Mouse (Mus musculus): ENCODE measurements around the gene Cdkn2aip.

Gene Cdkn2aip

DNA sequence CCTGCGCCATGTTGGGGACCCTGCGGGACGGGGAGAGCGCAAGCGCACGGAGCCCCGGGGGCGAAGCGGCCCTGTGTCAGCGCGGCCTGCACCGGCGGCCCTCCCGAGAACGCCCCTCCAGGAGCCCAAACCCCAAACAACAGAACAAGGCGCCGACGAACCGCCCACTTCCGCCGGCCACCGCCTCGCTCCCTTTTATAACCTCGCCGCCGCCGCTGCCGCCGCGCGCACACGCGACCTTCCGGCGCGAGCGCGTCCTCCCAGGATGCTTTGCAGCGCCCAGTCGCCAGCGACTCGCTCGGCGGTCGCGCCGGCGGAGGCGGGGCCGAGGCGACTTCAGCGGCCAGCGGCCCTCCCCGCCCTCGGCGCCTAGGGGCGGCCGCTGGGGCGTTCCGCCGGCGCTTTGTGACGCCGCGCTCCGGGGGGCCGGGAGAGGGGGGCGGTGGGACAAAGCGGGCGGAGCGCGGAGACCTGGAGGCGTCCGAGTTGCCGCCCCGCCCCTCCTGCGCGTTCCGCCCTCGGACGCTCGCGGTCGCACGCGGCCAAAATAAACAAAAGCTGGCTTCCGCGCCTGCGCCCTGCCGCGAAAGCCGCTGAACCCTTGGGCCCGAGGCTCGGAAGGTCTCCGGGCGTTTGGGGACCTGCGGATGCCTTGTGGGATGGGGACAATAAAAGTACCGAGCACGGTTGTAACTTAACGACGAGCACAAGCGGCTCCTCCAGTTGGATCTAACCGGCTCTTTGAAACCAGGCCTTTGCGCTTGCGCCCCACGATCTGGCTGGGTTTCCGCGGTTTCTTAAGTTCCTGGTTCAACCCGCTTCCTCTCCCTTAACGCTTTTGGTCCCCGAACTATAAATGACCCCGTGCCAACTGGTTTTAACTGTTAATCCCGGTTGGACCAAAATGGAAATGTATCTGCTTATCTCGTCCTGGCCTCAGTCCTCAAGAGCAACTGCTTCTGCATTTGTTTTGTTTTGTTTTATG lies at the start of gene Cdkn2aip:
Gene Cdkn2aip, minus strand, starts transcription at position 172 of the 985 bp plus-strand sequence.
- under 1% methylated on average over 112 of the region's 114 CpGs for WGBS

DNA sequence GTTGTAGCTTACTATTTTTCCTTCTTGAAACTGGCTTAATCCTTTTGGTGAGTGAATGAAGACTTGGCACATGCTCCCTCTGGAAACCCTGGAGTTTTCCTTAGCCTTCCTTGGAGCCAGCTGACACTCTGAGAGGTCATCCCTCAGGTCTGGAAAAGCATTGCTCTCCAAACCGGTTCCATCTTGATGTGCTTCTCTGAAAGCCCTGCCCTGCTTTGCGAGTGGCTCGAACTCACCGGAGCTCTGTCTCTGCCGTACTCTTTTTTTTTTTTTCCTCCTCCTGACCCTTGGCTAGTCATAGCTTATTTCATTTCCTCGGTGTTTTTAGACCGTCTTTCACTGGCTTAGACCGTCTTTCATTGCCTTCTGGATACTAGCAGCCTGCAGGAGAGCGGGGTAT lies 49.5 kb upstream of the Cdkn2aip start:
- 62% methylated on average over 9 of the region's 9 CpGs for WGBS

DNA sequence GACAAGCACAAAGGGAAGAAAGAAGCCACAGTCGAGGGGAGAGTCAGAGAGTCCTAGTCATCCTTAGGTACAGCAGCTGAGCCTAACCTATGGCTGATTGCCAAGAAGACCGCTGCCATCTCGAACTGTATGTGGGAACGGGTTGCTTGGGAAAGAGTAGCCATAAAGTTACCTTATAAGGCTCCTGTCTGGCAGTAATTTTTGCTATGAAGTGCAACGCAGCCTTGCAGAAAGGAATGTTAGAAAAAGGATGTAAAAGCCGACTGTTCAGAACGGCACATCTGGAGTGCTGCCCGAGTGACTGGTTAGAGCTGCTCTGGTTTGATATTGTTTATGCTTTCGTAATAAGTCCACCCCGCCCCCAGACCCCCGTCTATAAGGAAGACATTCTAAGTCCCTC lies 47.0 kb upstream of the Cdkn2aip start:
- WGBS, result 62% methylated on average over 11 of the region's 11 CpGs

DNA sequence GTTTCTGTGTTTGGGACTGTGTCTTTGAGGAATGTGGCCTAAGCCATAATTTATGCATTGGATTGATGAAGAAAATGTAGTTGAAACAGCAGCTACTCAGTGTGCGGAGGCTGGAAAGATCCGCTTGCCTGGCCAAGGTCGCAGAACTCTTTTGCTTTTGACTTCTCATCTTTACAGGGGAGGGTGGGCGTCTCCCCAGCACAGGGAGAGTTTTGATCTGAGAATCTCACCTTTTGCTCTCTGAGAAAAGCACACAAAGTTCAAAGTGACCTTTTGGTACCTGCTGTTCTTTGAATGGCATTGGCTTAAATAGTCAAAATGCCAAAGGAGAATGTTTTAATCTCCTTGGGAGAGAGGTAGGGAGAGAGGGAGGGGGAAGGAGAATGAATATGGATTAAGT lies 46.5 kb upstream of the Cdkn2aip start:
- 80% methylated on average over 4 of the region's 4 CpGs for WGBS

DNA sequence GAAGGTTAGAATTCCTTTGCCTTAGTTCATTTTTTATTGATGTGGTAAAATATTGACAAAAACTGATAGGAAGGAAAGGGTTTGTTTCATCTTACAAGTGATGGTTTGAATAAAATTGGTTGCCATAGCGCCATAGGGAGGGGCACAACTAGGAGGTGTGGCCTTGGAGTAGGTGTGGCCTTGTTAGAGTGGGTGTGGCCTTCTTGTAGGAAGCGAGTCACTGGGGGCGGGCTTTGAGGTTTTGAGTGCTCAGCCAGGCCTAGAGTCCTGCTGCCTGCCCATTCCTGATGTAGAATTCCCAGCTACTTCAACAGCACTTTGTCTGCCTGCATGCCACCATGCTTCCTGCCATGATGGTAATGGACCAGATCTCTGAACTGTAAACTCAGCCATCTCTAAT lies 39.4 kb upstream of the Cdkn2aip start:
- 87% methylated on average over 3 of the region's 3 CpGs for WGBS

DNA sequence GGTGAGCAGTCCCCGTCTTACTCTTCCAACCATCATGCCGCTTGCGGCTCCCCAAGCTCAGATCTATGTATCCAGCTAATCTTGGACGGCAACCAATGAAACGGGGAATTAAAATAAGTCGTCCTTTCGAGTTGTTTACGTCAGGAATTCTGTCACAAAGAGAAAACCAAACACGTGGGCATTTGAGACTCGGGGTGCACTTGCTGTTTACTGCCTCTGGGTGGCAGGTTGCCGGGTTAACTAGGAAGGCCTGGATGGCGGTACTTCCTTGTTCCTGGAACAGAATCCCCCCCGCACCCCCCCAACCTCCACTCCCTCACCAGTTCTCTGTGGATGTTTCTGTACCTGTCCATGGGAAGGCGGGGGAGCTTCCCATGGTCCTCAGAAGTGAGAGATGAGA lies 36.4 kb upstream of the Cdkn2aip start:
- 53% methylated on average over 14 of the region's 14 CpGs for WGBS

DNA sequence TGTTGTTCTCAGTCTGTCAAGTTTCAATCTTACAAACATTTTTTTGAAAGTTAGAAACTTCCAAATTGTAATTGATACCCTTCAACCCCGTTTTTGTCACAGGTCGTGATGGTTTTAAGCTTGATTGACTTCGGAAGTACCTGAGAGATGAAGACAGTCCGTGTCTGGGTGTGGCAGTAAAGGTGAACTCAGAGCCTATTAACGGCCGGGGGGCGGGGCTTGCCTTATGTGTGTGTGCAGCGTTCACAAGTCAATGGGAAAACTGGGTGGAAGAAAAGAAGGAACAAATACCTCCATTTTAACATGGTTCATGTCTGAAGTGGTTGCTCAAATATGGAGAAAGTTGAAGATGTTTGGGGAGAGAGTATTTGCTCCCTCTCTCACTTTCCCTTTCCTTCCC lies 35.8 kb upstream of the Cdkn2aip start:
- WGBS, result 77% methylated on average over 8 of the region's 8 CpGs

DNA sequence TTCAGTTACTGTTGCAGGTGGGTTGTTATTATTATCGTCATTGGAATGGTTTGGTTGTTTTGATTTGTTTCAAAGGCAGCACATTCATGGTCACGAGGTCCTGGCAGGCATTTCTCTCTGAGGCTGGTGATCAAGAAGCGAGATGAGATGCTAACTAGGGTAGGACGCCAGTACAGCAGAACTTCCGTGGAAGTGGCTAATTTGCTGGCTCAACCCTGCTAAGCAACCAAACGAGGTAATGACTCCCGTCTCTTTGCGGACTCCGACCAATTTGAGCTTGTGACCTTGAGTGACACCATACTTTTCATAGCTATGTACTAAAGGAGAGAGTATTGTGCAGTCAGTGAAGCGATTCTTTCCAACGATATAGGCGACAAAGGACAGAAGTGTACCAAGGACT lies 32.6 kb upstream of the Cdkn2aip start:
- 65% methylated on average over 12 of the region's 12 CpGs for WGBS

DNA sequence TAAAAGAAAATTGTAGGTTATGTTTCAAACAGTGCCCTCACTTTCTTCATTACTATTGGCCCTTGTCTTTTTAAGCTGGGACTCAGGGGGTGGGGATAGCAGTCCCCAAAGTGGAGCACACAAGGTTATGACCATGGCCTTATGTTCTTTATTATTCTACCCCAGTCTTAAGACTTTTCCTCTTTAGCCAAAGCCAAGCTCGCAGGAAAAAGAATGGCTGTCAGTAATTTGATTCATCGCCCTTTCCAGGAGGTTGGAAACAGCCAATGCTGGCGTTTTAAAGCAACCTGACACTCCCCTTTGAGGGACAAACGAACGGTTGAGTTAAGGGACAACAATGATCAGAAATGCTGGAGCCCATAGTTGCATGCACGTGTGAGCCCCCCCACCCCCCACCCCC lies 32.1 kb upstream of the Cdkn2aip start:
- 50% methylated on average over 6 of the region's 6 CpGs for WGBS

DNA sequence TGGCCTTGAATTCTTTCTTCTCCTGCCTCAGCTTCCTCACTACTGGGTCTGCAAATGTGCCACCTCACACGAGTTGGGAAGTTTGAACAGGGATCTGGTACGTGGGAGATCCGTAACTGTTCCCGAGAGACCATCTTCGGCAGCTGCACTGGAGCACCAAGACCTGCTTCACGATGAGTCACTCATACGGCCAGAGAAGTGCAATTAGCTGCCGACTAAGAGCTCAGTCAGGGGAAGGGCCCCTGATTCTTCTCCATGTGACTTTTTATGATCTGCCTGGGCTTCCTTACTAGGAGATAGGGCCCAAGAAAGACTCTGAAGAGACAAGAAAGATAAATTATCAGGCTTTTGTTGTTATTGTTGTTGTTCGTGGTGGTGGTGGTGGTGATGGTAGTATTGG lies 31.1 kb upstream of the Cdkn2aip start:
- WGBS, result 80% methylated on average over 9 of the region's 9 CpGs

DNA sequence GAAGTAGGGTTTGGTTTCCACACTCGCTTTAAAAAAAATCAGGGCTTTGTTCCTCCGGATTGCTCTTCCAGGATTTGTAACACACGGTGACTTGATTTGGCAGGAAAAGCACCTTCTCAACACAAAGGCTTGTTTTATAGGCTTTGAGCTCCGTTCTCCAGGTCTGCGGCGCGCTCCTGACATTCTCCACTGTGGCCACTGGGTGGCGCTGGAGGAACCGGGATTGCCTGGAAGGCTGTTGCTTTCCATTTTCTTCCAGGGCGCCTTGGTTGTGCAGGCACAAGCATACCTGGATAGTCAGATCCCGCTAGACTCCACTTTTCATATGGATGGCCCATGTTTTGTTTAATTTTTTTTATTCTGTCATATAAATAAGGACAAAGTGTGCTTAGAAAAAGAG lies 29.7 kb upstream of the Cdkn2aip start:
- WGBS, result 3% methylated on average over 11 of the region's 11 CpGs

DNA sequence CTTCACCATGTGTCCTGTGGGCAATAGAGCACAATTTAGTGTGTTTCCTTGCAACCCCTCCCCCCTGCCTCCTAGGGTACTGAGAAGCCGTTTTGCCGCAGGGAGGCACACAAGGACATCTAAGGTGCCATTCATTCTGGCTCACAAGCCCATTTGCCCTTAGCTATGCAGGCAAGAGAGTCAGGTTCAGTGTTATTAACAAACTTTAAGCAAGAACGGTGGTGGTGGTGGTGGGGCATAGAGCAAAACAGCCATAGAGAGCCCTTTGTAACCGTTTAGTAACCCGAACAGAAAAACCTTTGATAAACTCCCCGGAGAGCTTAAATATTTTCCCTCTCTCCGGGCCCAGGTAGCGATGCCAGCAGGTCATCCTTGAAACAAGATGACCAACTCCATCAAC lies 29.3 kb upstream of the Cdkn2aip start:
- 22% methylated on average over 8 of the region's 8 CpGs for WGBS

DNA sequence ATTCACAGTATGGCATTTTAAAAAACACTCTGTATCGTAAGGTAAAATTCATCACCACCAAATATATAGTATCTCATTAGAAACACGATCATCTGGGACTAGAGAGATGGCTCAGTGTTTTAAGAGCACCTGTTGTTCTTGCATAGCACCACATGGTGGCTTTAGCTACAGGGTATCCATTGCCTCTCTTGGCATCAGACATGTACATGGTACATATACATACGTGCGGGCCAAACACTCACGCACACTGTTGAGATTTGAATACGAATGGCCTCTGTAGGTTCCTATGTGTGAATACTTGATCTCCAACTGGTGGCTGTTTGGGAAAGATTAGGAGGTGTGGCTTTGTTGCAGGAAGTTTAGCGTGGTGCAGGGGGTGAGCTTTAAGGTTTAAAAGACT lies 28.6 kb upstream of the Cdkn2aip start:
- 86% methylated on average over 7 of the region's 7 CpGs for WGBS

DNA sequence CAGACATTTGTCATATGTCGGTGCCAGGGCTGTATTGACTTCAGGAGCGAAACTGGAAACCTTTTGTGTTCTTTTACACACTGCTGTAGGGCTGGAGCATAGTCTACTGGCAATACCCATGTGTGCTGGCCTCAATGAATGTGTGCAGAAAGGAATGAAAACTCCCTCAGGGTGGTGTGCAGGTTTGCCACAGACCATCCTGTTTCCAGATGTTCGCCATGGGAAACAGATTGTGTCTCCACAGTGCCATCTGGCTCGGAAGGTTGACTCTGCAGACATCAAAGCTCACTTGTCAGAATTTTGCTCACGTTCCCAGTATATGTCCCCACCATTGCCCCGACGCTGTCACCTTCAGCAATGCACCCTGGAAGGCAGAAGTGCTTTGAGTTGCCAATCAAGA lies 23.4 kb upstream of the Cdkn2aip start:
- 39% methylated on average over 7 of the region's 7 CpGs for WGBS

DNA sequence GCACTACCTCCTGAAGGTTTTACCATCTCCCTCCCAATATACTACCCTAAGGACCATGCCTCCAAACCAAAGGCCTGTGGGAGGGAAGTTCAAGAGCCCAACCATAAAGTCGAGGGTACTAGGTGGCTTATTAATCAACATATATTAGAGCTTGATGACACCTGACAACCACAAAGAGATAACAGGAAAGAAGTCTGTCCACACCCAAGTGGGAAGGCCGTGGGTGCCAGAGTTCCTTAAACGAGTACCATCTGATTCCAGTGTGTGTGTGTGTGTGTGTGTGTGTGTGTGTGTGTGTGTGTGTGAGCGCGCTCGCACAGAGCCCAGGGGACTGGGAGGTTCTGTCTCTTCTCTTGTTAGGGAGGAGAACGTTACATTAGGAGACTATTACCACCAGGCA lies 15.6 kb upstream of the Cdkn2aip start:
- 90% methylated on average over 7 of the region's 7 CpGs for WGBS

DNA sequence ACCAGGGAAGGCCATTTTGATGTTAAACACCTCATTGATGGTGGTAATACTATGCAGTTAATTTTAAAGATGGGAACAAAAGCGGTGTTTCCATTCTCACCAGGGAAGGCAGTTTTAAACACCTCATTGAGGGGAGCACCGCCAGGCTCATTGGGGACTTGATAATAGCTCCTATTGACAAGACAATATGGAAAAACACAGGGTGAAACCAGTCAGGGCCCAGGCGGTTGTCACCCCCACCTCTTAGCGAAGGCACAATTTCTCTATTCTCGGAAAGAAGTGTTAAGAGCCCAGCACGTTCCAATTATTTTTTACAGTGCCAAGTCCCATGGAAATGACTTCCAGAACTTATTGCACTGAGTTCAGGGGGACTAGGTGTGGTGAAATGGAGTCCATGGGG lies 13.2 kb upstream of the Cdkn2aip start:
- WGBS, result 50% methylated on average over 6 of the region's 6 CpGs

DNA sequence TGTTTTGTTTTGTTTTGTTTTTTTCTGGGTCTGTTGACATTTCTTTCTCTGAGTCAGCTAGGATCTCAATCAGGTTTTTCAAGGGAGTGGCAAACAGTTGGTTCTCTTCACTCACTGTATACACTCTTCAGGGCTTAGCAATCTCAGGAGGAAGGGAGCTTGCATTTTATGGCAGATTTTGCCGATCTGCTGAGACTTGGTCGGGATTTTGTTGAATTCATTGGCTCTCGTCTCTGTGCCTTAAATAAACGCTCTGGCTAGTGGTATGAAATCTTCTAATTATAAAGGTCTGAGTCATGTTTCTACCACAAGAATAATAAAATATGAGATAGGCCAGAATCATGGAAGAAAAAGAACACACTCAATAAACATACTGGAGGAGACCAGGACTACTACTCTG lies 7.9 kb upstream of the Cdkn2aip start:
- 33% methylated on average over 4 of the region's 4 CpGs for WGBS

DNA sequence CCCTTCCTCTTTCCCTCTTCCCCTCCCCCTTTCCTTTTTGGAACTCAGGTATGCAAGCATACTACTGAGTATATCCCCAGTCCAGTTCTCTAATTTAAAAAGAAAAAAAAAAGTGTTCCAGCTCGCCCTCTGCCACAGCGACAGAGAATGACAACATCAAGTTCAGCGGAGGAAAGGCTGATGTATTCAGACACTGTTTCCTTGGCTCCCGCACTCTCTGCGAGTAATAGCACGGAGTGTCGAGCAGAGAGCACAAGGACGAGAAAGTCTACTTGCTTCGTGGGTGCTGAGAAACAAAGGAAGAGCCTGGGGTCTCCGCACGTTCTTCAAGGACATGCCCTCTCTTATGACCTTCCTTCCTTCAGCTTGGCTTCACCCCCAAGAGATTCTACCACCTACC lies 4.9 kb upstream of the Cdkn2aip start:
- 22% methylated on average over 11 of the region's 11 CpGs for WGBS

DNA sequence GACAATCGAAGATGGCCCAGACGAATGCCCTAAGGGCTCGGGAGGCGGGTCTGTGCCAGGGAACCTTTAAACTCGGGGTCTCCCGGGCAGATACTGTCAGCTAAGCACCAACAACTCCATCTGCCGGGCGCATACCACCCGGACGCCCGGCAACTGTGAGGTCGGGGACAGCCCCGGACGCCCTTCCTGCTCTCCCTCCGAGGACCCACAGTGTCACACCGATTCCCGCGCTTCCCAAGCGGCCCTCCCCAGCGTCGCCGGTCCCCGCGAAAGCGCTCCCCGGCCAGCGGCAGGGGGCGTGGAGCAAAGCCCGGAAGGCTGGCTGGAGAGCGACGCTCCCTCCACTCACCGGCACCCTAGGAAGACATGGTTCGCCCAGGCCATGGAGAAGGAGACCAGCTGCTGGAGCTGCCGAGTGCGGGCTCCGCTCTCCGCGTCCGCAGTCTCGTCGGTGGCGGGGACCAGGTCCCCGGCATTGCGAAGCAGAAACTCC lies 515 bp downstream of the Cdkn2aip start:
- WGBS, result under 1% methylated on average over 37 of the region's 44 CpGs

DNA sequence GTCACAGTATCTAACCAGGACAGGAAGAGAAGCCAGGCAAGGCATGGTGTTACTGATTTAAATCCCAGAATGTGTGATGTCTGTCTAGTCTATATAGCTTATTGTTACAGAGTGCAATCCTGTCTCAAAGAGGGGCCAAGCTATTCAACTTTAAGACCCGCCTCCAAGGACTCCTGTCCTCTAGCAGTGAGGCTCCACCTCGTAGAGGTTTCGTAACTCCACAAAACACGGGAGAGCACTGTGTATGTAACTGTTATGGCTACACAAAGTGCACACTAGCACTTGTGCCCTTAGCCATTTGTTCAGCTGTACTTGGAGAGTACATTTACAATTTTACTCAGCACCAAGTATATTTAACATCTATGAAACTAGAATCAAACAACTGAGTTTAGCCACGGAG lies 5.6 kb downstream of the Cdkn2aip start:
- WGBS, result 77% methylated on average over 5 of the region's 5 CpGs

DNA sequence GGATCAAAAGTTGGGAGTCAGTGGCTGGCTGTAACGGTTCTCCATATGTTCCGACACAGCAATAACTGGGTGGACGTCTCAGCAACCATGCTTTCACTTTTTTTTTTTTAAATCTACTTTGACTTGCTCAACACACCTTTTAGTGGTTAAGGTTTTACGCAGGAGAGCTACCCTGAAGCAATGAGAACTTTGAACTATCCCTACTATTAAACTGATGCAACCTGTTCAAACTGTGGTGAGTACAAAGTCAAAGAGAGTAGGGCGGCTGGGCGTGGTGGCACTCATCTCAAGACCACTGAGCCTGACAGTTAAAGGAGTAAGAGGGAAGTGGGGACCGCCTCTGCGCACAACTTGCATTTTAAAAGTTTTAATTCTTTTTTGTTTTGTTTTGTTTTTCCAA lies 7.0 kb downstream of the Cdkn2aip start:
- 81% methylated on average over 8 of the region's 8 CpGs for WGBS

DNA sequence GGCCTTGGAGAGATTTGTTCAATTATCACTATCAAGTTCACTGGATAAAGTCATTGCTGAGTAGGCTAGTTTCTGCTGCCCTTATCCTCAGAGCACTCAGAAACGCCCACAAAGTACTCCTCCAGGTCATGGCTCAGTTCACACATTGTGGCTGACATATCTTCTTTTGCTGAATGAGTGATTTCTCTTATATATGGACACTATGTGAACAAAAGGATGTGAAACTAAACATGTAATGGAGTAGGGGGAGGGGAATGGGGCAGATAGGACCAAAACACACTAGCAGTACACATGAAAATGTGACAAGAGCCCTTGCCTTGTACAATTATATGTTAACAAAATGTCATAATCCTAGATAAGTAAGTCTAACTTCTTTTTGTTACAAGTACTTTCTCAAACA lies 11.4 kb downstream of the Cdkn2aip start:
- WGBS, result 70% methylated on average over 1 of the region's 1 CpGs

DNA sequence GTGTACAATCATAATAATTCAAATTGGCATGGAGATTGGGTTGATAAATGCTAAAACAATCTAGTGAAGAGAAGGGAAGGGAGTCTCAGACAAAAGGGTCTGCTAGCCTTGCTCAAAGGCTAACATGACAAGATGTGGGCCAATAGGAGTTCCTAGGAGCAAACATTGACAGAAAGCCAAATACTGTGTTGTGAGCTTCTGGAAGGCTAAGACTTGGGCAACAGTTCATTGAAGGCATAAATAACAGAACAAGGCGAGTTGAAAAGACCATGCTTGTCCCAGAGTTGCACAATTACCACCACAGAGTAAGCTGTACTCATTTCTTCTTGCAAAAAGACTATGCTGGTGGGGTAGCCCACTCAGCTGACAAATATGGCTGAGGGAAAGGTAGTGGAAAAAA lies 16.0 kb downstream of the Cdkn2aip start:
- 60% methylated on average over 1 of the region's 1 CpGs for WGBS
